Mouse (Mus musculus) lung, embryonic 16.5 days (tissue): Measurements from ENCODE around the gene Tnfsf11. TPM values are rescaled to one million over a fixed set of nuclear protein-coding genes. Genes with fewer than 3 reads are reported as not detected.

ENCODE experiments used
- ATAC-seq: fragments of 200-750 bp; cut with Nextera tagmentation; 2 replicates; pipeline ENCODE4 v1.8.0; 2017; ENCODE audit warnings: low read depth, mild to moderate bottlenecking, moderate library complexity
- H3K27ac ChIP-seq: fragments of 300-500 bp; sonication (generic); 2 replicates; pipeline ENCODE4 v1.5.1; 2014; ENCODE audit warnings: mild to moderate bottlenecking, control low read depth, low read length
- H3K27me3 ChIP-seq: fragments of 300-500 bp; sonication (generic); 2 replicates; pipeline ENCODE4 v1.6.1; 2014; ENCODE audit warnings: low read depth, low read length, mixed read lengths; ENCODE audit not compliant: control insufficient read depth, insufficient read depth
- H3K36me3 ChIP-seq: fragments of 300-500 bp; sonication (generic); 2 replicates; pipeline ENCODE4 v1.6.1; 2014; ENCODE audit warnings: low read length; ENCODE audit not compliant: control insufficient read depth, insufficient read depth
- H3K4me1 ChIP-seq: fragments of 300-500 bp; sonication (generic); replicated peaks from 2 replicates; pipeline ENCODE4 v1.6.1; 2014; ENCODE audit warnings: low read length, mixed read lengths; ENCODE audit not compliant: control insufficient read depth, insufficient read depth
- H3K4me2 ChIP-seq: fragments of 300-500 bp; sonication (generic); 2 replicates; pipeline ENCODE4 v1.6.1; 2014; ENCODE audit warnings: low read depth, low read length, control low read depth
- H3K4me3 ChIP-seq: fragments of 300-500 bp; sonication (generic); 2 replicates; pipeline ENCODE4 v1.5.1; 2014; ENCODE audit warnings: mild to moderate bottlenecking, low read length, control low read depth
- H3K9ac ChIP-seq: fragments of 300-500 bp; sonication (generic); 2 replicates; pipeline ENCODE4 v1.6.1; 2014; ENCODE audit warnings: low read length, control low read depth
- H3K9me3 ChIP-seq: fragments of 300-500 bp; sonication (generic); 2 replicates; pipeline ENCODE4 v1.6.1; 2016; ENCODE audit warnings: low read length; ENCODE audit not compliant: control insufficient read depth
- WGBS: fragments of 180-500 bp; shearing (Covaris S2); extraction: QIAGEN DNeasy Blood & Tissue Kit; methylation state at CpG from one replicate; pipeline ENCODE4 v1.1.7; 2014; 5-methylcytosine and 5-hydroxymethylcytosine counted together
- polyA plus RNA-seq: library from polyadenylated mRNA; unstranded; fragments of >200 nt; fragmentation: Nextera tagmentation; extraction: Ambion mirVana; gene quantifications from 2 replicates; pipeline ENCODE4 v1.2.1, GENCODE M21; 2015

Tnfsf11 gene
- polyA plus RNA-seq = 0.45 TPM in 1 of 2 replicates, not detected in the other

DNA sequence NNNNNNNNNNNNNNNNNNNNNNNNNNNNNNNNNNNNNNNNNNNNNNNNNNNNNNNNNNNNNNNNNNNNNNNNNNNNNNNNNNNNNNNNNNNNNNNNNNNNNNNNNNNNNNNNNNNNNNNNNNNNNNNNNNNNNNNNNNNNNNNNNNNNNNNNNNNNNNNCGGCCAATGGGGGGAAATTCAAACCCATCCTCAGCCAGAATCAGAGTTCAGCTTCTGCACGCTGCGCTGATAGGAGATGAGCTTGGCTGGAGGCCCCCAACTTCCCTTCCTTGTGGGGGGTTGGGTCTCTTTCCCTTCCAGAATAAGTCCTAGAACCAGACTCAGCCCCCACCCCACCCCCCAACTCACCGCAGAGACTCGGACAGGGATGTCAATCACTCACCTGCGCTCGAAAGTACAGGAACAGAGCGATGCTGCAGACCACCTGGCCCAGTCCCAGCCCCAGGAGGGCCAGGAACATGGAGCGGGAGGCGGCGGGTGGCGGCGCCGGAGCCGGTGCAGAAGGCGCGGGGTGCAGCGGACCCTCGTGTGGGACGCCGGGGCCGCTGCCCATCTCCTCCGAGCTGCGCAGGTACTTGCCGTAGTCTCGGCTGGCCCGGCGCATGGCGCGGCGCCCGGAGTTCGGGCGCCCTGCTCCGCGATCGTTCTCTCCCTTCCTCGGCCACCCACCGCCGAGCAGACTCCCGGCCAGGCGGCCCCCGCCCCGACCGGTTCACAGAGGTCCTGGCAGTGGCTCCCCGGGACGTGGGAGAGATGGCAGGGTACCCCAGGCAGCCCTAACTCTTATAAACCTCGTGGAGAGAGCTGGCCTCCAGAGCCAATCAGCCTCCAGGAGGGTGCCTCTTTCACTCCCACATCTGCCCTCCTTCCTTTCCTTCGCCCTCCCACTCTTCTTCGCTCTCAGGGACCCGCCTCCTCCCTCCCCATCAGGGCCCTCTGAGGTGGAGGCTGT lies at the start of gene Tnfsf11:
Gene Tnfsf11, minus strand, starts transcription at position 758 of the 952 bp plus-strand sequence.
- H3K4me2 ChIP-seq = peak within 1 kb of the TSS; percentile 90
- H3K27me3 ChIP-seq = peaks cover 19% of the 10 kb centered on the region
- no peaks in the 10 kb centered on the region for H3K9me3 ChIP-seq
- peaks cover 5% of the 10 kb centered on the region; the same call in 1 of the 2 replicates for H3K4me1 ChIP-seq
- 1% methylated on average over 47 of the region's 51 CpGs for WGBS
- no peaks in the 10 kb centered on the region for H3K36me3 ChIP-seq
- H3K27ac ChIP-seq = no peak within 1 kb of the TSS
- peak within 1 kb of the TSS; percentile 52 for H3K4me3 ChIP-seq
- peak within 1 kb of the TSS; percentile 49 for H3K9ac ChIP-seq
- ATAC-seq = peak; percentile 61; the same call in 1 of the 2 replicates

GRCm38 (mm10) chr14:78356764-78357163 lies 48.9 kb upstream of the Tnfsf11 start:
- 57% methylated on average over 8 of the region's 8 CpGs for WGBS

GRCm38 (mm10) chr14:78355381-78355780 lies 47.5 kb upstream of the Tnfsf11 start:
- H3K9me3 ChIP-seq = no peaks in the 10 kb centered on the region
- 52% methylated on average over 4 of the region's 4 CpGs for WGBS
- no peaks in the 10 kb centered on the region for H3K36me3 ChIP-seq
- H3K9ac ChIP-seq = no peak overlapping the region
- H3K27ac ChIP-seq = no peak overlapping the region
- H3K4me3 ChIP-seq = no peak overlapping the region
- H3K4me1 ChIP-seq = no peaks in the 10 kb centered on the region
- no peaks in the 10 kb centered on the region for H3K27me3 ChIP-seq
- H3K4me2 ChIP-seq = no peak overlapping the region
- ATAC-seq = no peak

More at GRCm38 (mm10) chr14:78356764-78357163, 48.9 kb upstream of the Tnfsf11 start:
- Histone ChIP-seq H3K4me3 (no peak overlapping the region), H3K4me2 (no peak overlapping the region), H3K27ac (no peak overlapping the region), H3K9ac (no peak overlapping the region), H3K9me3 (no peaks in the 10 kb centered on the region), H3K4me1 (no peaks in the 10 kb centered on the region), H3K36me3 (no peaks in the 10 kb centered on the region), H3K27me3 (no peaks in the 10 kb centered on the region)
- no peak for ATAC-seq

DNA sequence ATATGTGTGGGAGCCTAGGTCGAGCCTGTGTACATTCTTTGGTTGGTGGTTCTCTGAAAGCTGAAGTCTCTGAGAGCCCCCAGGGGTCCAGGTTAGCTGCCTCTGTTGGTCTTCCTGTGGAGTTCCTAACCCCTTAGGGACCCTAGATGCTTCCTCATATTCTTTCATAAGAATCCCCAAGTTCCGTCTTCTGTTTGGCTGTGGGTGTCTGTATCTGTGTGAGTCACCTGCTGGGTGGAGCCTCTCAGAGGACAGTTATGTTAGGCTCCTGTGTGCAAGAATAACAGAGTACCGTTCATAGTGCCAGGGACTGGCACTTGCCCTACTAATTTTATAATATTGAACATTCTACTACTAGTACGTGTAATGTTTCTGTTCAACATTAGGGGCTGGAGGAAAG lies 45.0 kb upstream of the Tnfsf11 start:
- Histone ChIP-seq H3K9me3 (no peaks in the 10 kb centered on the region), H3K36me3 (no peaks in the 10 kb centered on the region), H3K27ac (no peak overlapping the region), H3K4me2 (no peak overlapping the region), H3K27me3 (no peaks in the 10 kb centered on the region), H3K9ac (no peak overlapping the region), H3K4me1 (no peaks in the 10 kb centered on the region), H3K4me3 (no peak overlapping the region)
- ATAC-seq = no peak
- WGBS = 61% methylated on average over 4 of the region's 4 CpGs

DNA sequence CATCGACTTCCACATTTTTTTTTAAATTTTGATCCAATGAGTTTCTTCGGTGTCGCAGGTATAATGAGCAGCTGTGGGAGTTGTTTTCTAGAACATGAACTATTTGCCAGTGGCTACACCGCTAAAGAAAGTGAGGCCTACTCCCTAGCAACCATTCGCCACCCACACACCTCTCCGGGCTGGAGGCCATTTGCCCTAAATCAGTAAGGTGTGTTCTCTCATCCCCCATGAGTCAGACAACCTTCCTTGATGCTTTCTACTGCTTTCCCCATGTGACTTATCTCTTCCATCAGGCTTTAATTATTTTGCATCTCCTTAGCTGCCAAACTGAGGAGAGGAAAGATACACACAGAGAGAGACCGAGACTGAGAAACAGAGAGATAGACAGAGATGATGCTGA lies 43.7 kb upstream of the Tnfsf11 start:
- no peak overlapping the region for H3K27ac ChIP-seq
- H3K4me3 ChIP-seq = no peak overlapping the region
- no peaks in the 10 kb centered on the region for H3K9me3 ChIP-seq
- WGBS = 85% methylated on average over 7 of the region's 7 CpGs
- H3K9ac ChIP-seq = no peak overlapping the region
- no peak overlapping the region for H3K4me2 ChIP-seq
- no peaks in the 10 kb centered on the region for H3K36me3 ChIP-seq
- H3K27me3 ChIP-seq = no peaks in the 10 kb centered on the region
- no peaks in the 10 kb centered on the region for H3K4me1 ChIP-seq
- ATAC-seq = no peak

DNA sequence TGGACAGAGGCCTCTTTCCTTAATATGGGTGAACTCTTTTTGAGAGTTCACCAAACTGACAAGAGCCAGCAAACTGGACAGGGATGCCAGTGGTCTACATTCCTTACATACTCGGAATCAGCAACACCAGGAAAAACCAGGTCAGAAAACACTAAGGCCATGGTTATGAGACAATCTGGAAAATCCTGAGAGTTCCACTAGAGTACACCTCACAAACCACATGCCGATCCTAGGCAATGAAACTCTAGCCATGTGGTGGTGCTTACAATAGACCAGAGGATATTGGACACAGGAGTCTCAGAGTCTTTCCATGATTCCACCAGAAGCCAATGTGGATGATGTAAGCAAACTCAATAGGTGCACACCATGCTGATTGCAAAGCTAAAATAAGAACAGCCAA lies 39.9 kb upstream of the Tnfsf11 start:
- no peak for ATAC-seq
- Histone ChIP-seq H3K36me3 (no peaks in the 10 kb centered on the region), H3K27me3 (no peaks in the 10 kb centered on the region), H3K4me1 (no peaks in the 10 kb centered on the region), H3K27ac (no peak overlapping the region), H3K4me3 (no peak overlapping the region), H3K4me2 (no peak overlapping the region), H3K9me3 (no peaks in the 10 kb centered on the region), H3K9ac (no peak overlapping the region)
- 68% methylated on average over 2 of the region's 2 CpGs for WGBS

- H3K36me3 ChIP-seq = no peaks in the 10 kb centered on the region
- no peak overlapping the region for H3K9ac ChIP-seq
- H3K9me3 ChIP-seq = no peaks in the 10 kb centered on the region
- 40% methylated on average over 8 of the region's 8 CpGs for WGBS
- H3K4me2 ChIP-seq = no peak overlapping the region
- H3K4me1 ChIP-seq = no peaks in the 10 kb centered on the region
- no peak overlapping the region for H3K27ac ChIP-seq
- no peaks in the 10 kb centered on the region for H3K27me3 ChIP-seq
- no peak for ATAC-seq
- no peak overlapping the region for H3K4me3 ChIP-seq
Measured at GRCm38 (mm10) chr14:78343007-78343406, 35.2 kb upstream of the Tnfsf11 start.

- Histone ChIP-seq H3K4me2 (no peak overlapping the region), H3K36me3 (no peaks in the 10 kb centered on the region), H3K27me3 (no peaks in the 10 kb centered on the region), H3K4me3 (no peak overlapping the region), H3K4me1 (no peaks in the 10 kb centered on the region), H3K27ac (no peak overlapping the region), H3K9me3 (no peaks in the 10 kb centered on the region), H3K9ac (no peak overlapping the region)
- no peak for ATAC-seq
- WGBS = 33% methylated on average over 4 of the region's 4 CpGs
Measured at GRCm38 (mm10) chr14:78342146-78342545, 34.3 kb upstream of the Tnfsf11 start.

DNA sequence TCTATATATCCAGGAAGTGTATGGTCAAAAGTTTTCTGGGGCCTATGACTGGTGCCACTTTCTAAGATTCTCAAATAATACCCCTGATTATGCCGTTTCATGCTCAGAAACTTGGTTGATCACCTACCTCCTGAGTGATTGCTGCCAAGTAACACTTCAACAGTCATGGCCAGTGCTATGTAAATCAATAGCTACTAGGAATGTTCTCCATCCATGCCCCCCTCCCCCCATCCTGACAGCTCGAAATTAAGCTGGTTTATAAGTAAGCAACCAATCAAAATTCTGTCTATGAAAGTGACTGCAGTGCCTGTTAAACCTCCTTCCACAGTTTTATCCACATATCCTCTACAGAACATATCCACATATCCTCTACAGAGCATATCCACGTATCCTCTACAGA lies 25.5 kb upstream of the Tnfsf11 start:
- no peak for ATAC-seq
- Histone ChIP-seq H3K27ac (no peak overlapping the region), H3K4me1 (peaks cover 13% of the 10 kb centered on the region), H3K9me3 (no peaks in the 10 kb centered on the region), H3K27me3 (no peaks in the 10 kb centered on the region), H3K36me3 (no peaks in the 10 kb centered on the region), H3K4me3 (no peak overlapping the region), H3K4me2 (no peak overlapping the region), H3K9ac (no peak overlapping the region)
- 72% methylated on average over 3 of the region's 3 CpGs for WGBS
